In genomic region chr15:97246911-97247790, GRCm38 (mm10) we compare ENCODE assay signal across 8 mouse cellular contexts. TPM values are rescaled to one million over a fixed set of nuclear protein-coding genes. Genes with fewer than 3 reads are reported as not detected.
A peak's percentile ranks its signal among the peaks of the same experiment; 100 is the strongest.
DNase-seq lines count a peak whose midpoint lies in the region; ATAC-seq lines count a peak whose summit lies in the region.

Gene Pced1b, plus strand, starts transcription at chr15:97247107.
Gene Amigo2, minus strand, starts transcription at chr15:97247287.

- peak within 1 kb of the TSS; percentile 93 for H3K27ac ChIP-seq in forebrain, embryonic 10.5 days
- peak within 1 kb of the TSS; percentile 76 for H3K27ac ChIP-seq in heart, embryonic 15.5 days
- peak within 1 kb of the TSS; percentile 67 for H3K27ac ChIP-seq in liver, embryonic 16.5 days (ENCODE audit: low read length)
- peak within 1 kb of the TSS; percentile 87 for H3K27ac ChIP-seq in neural tube, embryonic 13.5 days (replicated peaks)

- peak; percentile 84 for ATAC-seq in heart, embryonic 15.5 days (replicated peaks; ENCODE audit: insufficient number of reproducible peaks, insufficient read depth, low FRiP score, low read depth)
- ATAC-seq in liver, embryonic 16.5 days (ENCODE audit: low read depth): peak; percentile 78
- ATAC-seq in neural tube, embryonic 13.5 days (ENCODE audit: low read depth): peak; percentile 91

- no peaks in the 10 kb centered on the region for H3K9me3 ChIP-seq in forebrain, embryonic 10.5 days
- H3K9me3 ChIP-seq in heart, embryonic 15.5 days (replicated peaks): no peaks in the 10 kb centered on the region
- no peaks in the 10 kb centered on the region for H3K9me3 ChIP-seq in liver, embryonic 16.5 days (replicated peaks; ENCODE audit: control insufficient read depth, low read length)
- no peaks in the 10 kb centered on the region; the same call in 1 of the 2 replicates for H3K9me3 ChIP-seq in neural tube, embryonic 13.5 days

- peaks cover 21% of the 10 kb centered on the region for H3K4me1 ChIP-seq in forebrain, embryonic 10.5 days
- 0 out of 2 replicates have a peak, but pooled peaks cover 2% of the 10 kb centered on the region for H3K4me1 ChIP-seq in heart, embryonic 15.5 days (replicated peaks)
- peaks cover 2% of the 10 kb centered on the region; the same call in 1 of the 2 replicates for H3K4me1 ChIP-seq in liver, embryonic 16.5 days (ENCODE audit: control insufficient read depth, low read depth, low read length)
- H3K4me1 ChIP-seq in neural tube, embryonic 13.5 days (replicated peaks): peaks cover 22% of the 10 kb centered on the region

- under 1% methylated on average over 122 of the region's 125 CpGs for WGBS in forebrain, embryonic 10.5 days
- WGBS in heart, embryonic 15.5 days: under 1% methylated on average over 121 of the region's 125 CpGs
- WGBS in liver, embryonic 16.5 days (ENCODE audit: insufficient replicate concordance): under 1% methylated on average over 90 of the region's 125 CpGs
- WGBS in neural tube, embryonic 13.5 days: under 1% methylated on average over 100 of the region's 125 CpGs

- H3K36me3 ChIP-seq in forebrain, embryonic 10.5 days (replicated peaks): no peaks in the 10 kb centered on the region
- H3K36me3 ChIP-seq in heart, embryonic 15.5 days: no peaks in the 10 kb centered on the region
- H3K36me3 ChIP-seq in liver, embryonic 16.5 days (ENCODE audit: control insufficient read depth, insufficient read depth): no peaks in the 10 kb centered on the region
- no peaks in the 10 kb centered on the region for H3K36me3 ChIP-seq in neural tube, embryonic 13.5 days

- DNase-seq in left cerebral cortex, adult 18-20 months (ENCODE audit: low spot score in 2 of 2): peak; percentile 33 to 61
- DNase-seq in left cerebral cortex, adult 11 months (ENCODE audit: low spot score): no peak
- DNase-seq in forebrain, embryonic 10.5 days (ENCODE audit: extremely low spot score, low spot score): peak; percentile 53
- DNase-seq in kidney, postnatal 10 days: peak; percentile 83
- DNase-seq in testis, postnatal 14 days (ENCODE audit: low spot score): peak; percentile 46

- peaks cover 25% of the 10 kb centered on the region for H3K27me3 ChIP-seq in forebrain, embryonic 10.5 days (ENCODE audit: poor library complexity, severe bottlenecking)
- H3K27me3 ChIP-seq in heart, embryonic 15.5 days: peaks cover 22% of the 10 kb centered on the region
- H3K27me3 ChIP-seq in liver, embryonic 16.5 days (ENCODE audit: control insufficient read depth, insufficient read depth, low read depth, low read length): peaks cover 38% of the 10 kb centered on the region
- H3K27me3 ChIP-seq in neural tube, embryonic 13.5 days: peaks cover 15% of the 10 kb centered on the region

- peak within 1 kb of the TSS; percentile 88 for H3K4me3 ChIP-seq in forebrain, embryonic 10.5 days
- peak within 1 kb of the TSS; percentile 80 for H3K4me3 ChIP-seq in heart, embryonic 15.5 days
- peak within 1 kb of the TSS; percentile 67 for H3K4me3 ChIP-seq in liver, embryonic 16.5 days (ENCODE audit: low read depth, low read length)
- H3K4me3 ChIP-seq in neural tube, embryonic 13.5 days: peak within 1 kb of the TSS; percentile 80

- H3K9ac ChIP-seq in heart, embryonic 15.5 days: peak within 1 kb of the TSS; percentile 88
- peak within 1 kb of the TSS; percentile 67 for H3K9ac ChIP-seq in liver, embryonic 16.5 days (ENCODE audit: low read depth, low read length)
- peak within 1 kb of the TSS; percentile 91 for H3K9ac ChIP-seq in neural tube, embryonic 13.5 days

- H3K4me2 ChIP-seq in heart, embryonic 15.5 days: peak within 1 kb of the TSS; percentile 98
- peak within 1 kb of the TSS; percentile 86 for H3K4me2 ChIP-seq in liver, embryonic 16.5 days (ENCODE audit: low read depth, low read length)
- peak within 1 kb of the TSS; percentile 81 for H3K4me2 ChIP-seq in neural tube, embryonic 13.5 days

RNA-seq across cellular contexts. Expression of gene Pced1b, which starts in this region (rescaled TPM):
- total RNA-seq in left cerebral cortex, adult 18-20 months (2021): 1 to 10 TPM; 5.6 to 7.3 TPM
- polyA plus RNA-seq in forebrain, embryonic 10.5 days (2016; fragmentation: Nextera tagmentation; extraction: Ambion mirVana): 2.8 and 3.2 TPM in 2 replicates
- polyA plus RNA-seq in heart, embryonic 15.5 days (2015; fragmentation: Nextera tagmentation; extraction: Ambion mirVana): 1.9 and 2.5 TPM in 2 replicates
- 3.4 and 3.8 TPM in 2 replicates for polyA plus RNA-seq in liver, embryonic 16.5 days (2015; fragmentation: Nextera tagmentation; extraction: Ambion mirVana)
- polyA plus RNA-seq in neural tube, embryonic 13.5 days (2015; fragmentation: Nextera tagmentation; extraction: Ambion mirVana): 3.0 and 3.1 TPM in 2 replicates

RNA-seq across cellular contexts. Expression of gene Amigo2, which starts in this region (rescaled TPM):
- total RNA-seq in left cerebral cortex, adult 18-20 months (2021): 1 to 10 TPM; 5.6 TPM
- 2.5 TPM in 2 replicates for polyA plus RNA-seq in forebrain, embryonic 10.5 days (2016; fragmentation: Nextera tagmentation; extraction: Ambion mirVana)
- polyA plus RNA-seq in heart, embryonic 15.5 days (2015; fragmentation: Nextera tagmentation; extraction: Ambion mirVana): 4.5 and 4.6 TPM in 2 replicates
- 0.98 and 1.1 TPM in 2 replicates for polyA plus RNA-seq in liver, embryonic 16.5 days (2015; fragmentation: Nextera tagmentation; extraction: Ambion mirVana)
- polyA plus RNA-seq in neural tube, embryonic 13.5 days (2015; fragmentation: Nextera tagmentation; extraction: Ambion mirVana): 6.3 and 6.7 TPM in 2 replicates
